Mouse (Mus musculus) left cerebral cortex, adult 8-10 months (tissue): ENCODE data around the gene Ifi203. TPM values are rescaled to one million over a fixed set of nuclear protein-coding genes. Genes with fewer than 3 reads are reported as not detected.
"Not testable (repeated sequence)": the region's sequence is repeated elsewhere in the genome, so short reads cannot be mapped to it uniquely, and the experiment has no call there.

Source experiments
- DNase-seq, 2 experiments: peaks; one replicate each; pipeline ENCODE4 v3.0.0; 2022; ENCODE audit warnings: low spot score in 2 of 2
- total RNA-seq, 4 experiments: library from RNA; stranded (reverse); gene quantifications; 2 replicates each; pipeline ENCODE4 v1.2.4; 2022

The Ifi203 gene
- total RNA-seq, 4 experiments from 2014 or later = 0.65 to 0.87 (median 0.69) TPM

- not testable (repeated sequence) for DNase-seq
Observed at GRCm38 (mm10) chr1:173889741-173890140, 52.7 kb downstream of the Ifi203 start.

GRCm38 (mm10) chr1:173887026-173887787 lies 55.3 kb downstream of the Ifi203 start:
- not testable (repeated sequence) for DNase-seq

- DNase-seq = not testable (repeated sequence)
Observed at GRCm38 (mm10) chr1:173880004-173880666, 62.3 kb downstream of the Ifi203 start.

DNA sequence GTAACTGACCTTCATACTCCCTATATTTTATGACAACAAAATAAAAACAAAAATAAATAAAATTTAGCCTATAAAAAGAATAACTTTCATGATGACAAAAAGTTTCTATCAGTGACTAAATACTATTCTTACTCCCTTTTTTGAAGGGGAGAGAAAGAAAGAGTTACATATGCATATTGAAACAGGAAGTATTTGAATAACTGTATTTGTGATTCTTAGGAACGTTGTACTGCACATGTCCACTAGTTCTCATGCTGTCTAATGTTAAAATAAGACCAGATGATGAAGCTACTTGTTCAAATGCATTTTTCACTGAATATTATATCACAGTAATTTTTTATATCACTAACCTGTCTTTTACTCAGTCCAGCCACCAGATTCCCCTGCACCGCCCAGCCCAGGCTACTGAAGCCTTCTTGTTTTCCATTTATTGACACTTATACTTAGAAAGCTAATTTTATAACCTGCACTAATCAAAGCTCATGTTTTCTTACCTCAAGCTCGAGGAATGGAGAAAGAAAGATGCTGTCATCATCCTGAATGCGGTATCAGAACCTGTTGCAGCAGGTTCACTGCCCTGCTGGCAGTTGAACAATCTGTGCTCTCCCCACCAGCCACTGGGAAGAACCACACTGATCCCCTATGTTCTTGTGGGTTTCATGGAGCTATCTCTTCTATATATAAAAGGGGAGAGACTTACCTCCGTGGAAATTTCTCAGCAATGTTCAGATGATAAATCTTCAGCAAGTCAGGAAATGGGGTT lies 63.1 kb downstream of the Ifi203 start:
- not testable (repeated sequence) for DNase-seq

GRCm38 (mm10) chr1:173878264-173878663 lies 64.2 kb downstream of the Ifi203 start:
- DNase-seq = not testable (repeated sequence)

- not testable (repeated sequence) for DNase-seq
Observed at GRCm38 (mm10) chr1:173877125-173877524, 65.3 kb downstream of the Ifi203 start.

Other genes with a start within 250 kb of the Ifi203 start
- gene Ifi207, start 200.9 kb downstream of the Ifi203 start, total RNA-seq = under 1 TPM; 0.13 to 0.65 (median 0.36) TPM
- gene Ifi204, start 175.7 kb downstream of the Ifi203 start, total RNA-seq = 1 to 10 TPM in 1 of 4 experiments, under 1 TPM in 3; 0.30 to 1.1 (median 0.61) TPM
- under 1 TPM in 2 of 4 experiments, not detected in 2; 0.26 to 0.55 TPM for gene Ifi211, start 29.6 kb downstream of the Ifi203 start, total RNA-seq
- 1 to 10 TPM; 1.1 to 1.6 (median 1.3) TPM for gene Mndal, start 181 bp downstream of the Ifi203 start, total RNA-seq
- gene Ifi202b, start 40.1 kb upstream of the Ifi203 start, total RNA-seq = not detected
- not detected for gene Ifi205, start 89.1 kb upstream of the Ifi203 start, total RNA-seq
- gene Olfr433, start 98.0 kb upstream of the Ifi203 start, total RNA-seq = not detected
- gene Olfr432, start 106.5 kb upstream of the Ifi203 start, total RNA-seq = not detected
- gene Olfr430, start 123.9 kb upstream of the Ifi203 start, total RNA-seq = not detected
- not detected for gene Olfr429, start 141.7 kb upstream of the Ifi203 start, total RNA-seq
- not detected for gene Olfr427, start 154.2 kb upstream of the Ifi203 start, total RNA-seq
- gene Olfr231, start 178.5 kb upstream of the Ifi203 start, total RNA-seq = not detected
- gene Olfr424, start 188.8 kb upstream of the Ifi203 start, total RNA-seq = not detected
- not detected for gene Olfr420, start 213.0 kb upstream of the Ifi203 start, total RNA-seq
- under 1 TPM in 2 of 4 experiments, not detected in 2; 0.05 to 0.06 TPM for gene Spta1, start 230.1 kb upstream of the Ifi203 start, total RNA-seq